Mouse (Mus musculus): Measurements from ENCODE around the gene Gm21885. TPM values are rescaled to one million over a fixed set of nuclear protein-coding genes. Genes with fewer than 3 reads are reported as not detected.

Gene Gm21885
- polyA plus RNA-seq, 1 experiment: not detected

- Histone ChIP-seq H3K27ac (ENCODE audit: insufficient read depth, low read depth, low read length) (no peak overlapping the region), H3K4me3 (ENCODE audit: insufficient read depth, low read length) (no peak overlapping the region), H3K4me1 (ENCODE audit: control insufficient read depth, insufficient read depth, low read length) (peaks cover 14% of the 10 kb centered on the region)
- no peak for TF ChIP-seq CTCF (IDR thresholded peaks at IDR 0.05; ENCODE audit: low read depth, low read length)
- no peak for TF ChIP-seq POLR2A (IDR thresholded peaks at IDR 0.05; ENCODE audit: borderline replicate concordance, low read depth, low read length)
Measured at GRCm38 (mm10) chr11:94324618-94325017, 42.9 kb downstream of the Gm21885 start.

- TF ChIP-seq POLR2A (IDR thresholded peaks at IDR 0.05; ENCODE audit: borderline replicate concordance, low read depth, low read length) (no peak), CTCF (IDR thresholded peaks at IDR 0.05; ENCODE audit: low read depth, low read length) (no peak)
- Histone ChIP-seq H3K4me3 (ENCODE audit: insufficient read depth, low read length) (no peak overlapping the region), H3K27ac (ENCODE audit: insufficient read depth, low read depth, low read length) (peak overlapping the region; percentile 13; the same call in 1 of the 2 replicates), H3K4me1 (ENCODE audit: control insufficient read depth, insufficient read depth, low read length) (peaks cover 23% of the 10 kb centered on the region)
Measured at GRCm38 (mm10) chr11:94326961-94327411, 45.3 kb downstream of the Gm21885 start.

GRCm38 (mm10) chr11:94327693-94328643 is 46.3 kb downstream of the Gm21885 start, which contains the start of gene Ankrd40:
Gene Ankrd40 (plus strand): TSS chr11:94328001.
- Histone ChIP-seq H3K27ac (ENCODE audit: insufficient read depth, low read depth, low read length) (peak within 1 kb of the TSS; percentile 81), H3K4me3 (ENCODE audit: insufficient read depth, low read length) (peak within 1 kb of the TSS; percentile 84), H3K4me1 (ENCODE audit: control insufficient read depth, insufficient read depth, low read length) (peaks cover 16% of the 10 kb centered on the region)
- no peak for TF ChIP-seq CTCF (IDR thresholded peaks at IDR 0.05; ENCODE audit: low read depth, low read length)
- no peak for TF ChIP-seq POLR2A (IDR thresholded peaks at IDR 0.05; ENCODE audit: borderline replicate concordance, low read depth, low read length)

GRCm38 (mm10) chr11:94328644-94329025 is 47.0 kb downstream of the Gm21885 start:
- Histone ChIP-seq H3K4me3 (ENCODE audit: insufficient read depth, low read length) (peak overlapping the region; percentile 84), H3K27ac (ENCODE audit: insufficient read depth, low read depth, low read length) (peak overlapping the region; percentile 81), H3K4me1 (ENCODE audit: control insufficient read depth, insufficient read depth, low read length) (peaks cover 16% of the 10 kb centered on the region)
- TF ChIP-seq POLR2A (IDR thresholded peaks at IDR 0.05; ENCODE audit: borderline replicate concordance, low read depth, low read length): no peak
- no peak for TF ChIP-seq CTCF (IDR thresholded peaks at IDR 0.05; ENCODE audit: low read depth, low read length)

- Histone ChIP-seq H3K4me1 (ENCODE audit: control insufficient read depth, insufficient read depth, low read length) (peaks cover 16% of the 10 kb centered on the region), H3K4me3 (ENCODE audit: insufficient read depth, low read length) (peak overlapping the region; percentile 84), H3K27ac (ENCODE audit: insufficient read depth, low read depth, low read length) (no peak overlapping the region)
- TF ChIP-seq POLR2A (IDR thresholded peaks at IDR 0.05; ENCODE audit: borderline replicate concordance, low read depth, low read length) (no peak), CTCF (IDR thresholded peaks at IDR 0.05; ENCODE audit: low read depth, low read length) (peak; percentile 57)
Measured at GRCm38 (mm10) chr11:94329270-94329891, 47.7 kb downstream of the Gm21885 start.

GRCm38 (mm10) chr11:94330211-94330610 is 48.5 kb downstream of the Gm21885 start:
- no peak overlapping the region for H3K27ac ChIP-seq (ENCODE audit: insufficient read depth, low read depth, low read length)
- H3K4me3 ChIP-seq (ENCODE audit: insufficient read depth, low read length): no peak overlapping the region
- H3K4me1 ChIP-seq (ENCODE audit: control insufficient read depth, insufficient read depth, low read length): peaks cover 16% of the 10 kb centered on the region
- no peak for TF ChIP-seq POLR2A (IDR thresholded peaks at IDR 0.05; ENCODE audit: borderline replicate concordance, low read depth, low read length)
- TF ChIP-seq CTCF (IDR thresholded peaks at IDR 0.05; ENCODE audit: low read depth, low read length): no peak

GRCm38 (mm10) chr11:94332726-94333125 is 51.1 kb downstream of the Gm21885 start:
- H3K4me1 ChIP-seq (ENCODE audit: control insufficient read depth, insufficient read depth, low read length): peaks cover 12% of the 10 kb centered on the region
- TF ChIP-seq CTCF (IDR thresholded peaks at IDR 0.05; ENCODE audit: low read depth, low read length) (no peak), POLR2A (IDR thresholded peaks at IDR 0.05; ENCODE audit: borderline replicate concordance, low read depth, low read length) (no peak)

GRCm38 (mm10) chr11:94334386-94334968 is 52.8 kb downstream of the Gm21885 start:
- H3K4me1 ChIP-seq (ENCODE audit: control insufficient read depth, insufficient read depth, low read length): peaks cover 11% of the 10 kb centered on the region
- no peak overlapping the region for H3K4me3 ChIP-seq (ENCODE audit: insufficient read depth, low read length)
- H3K27ac ChIP-seq (ENCODE audit: insufficient read depth, low read depth, low read length): no peak overlapping the region
- TF ChIP-seq POLR2A (IDR thresholded peaks at IDR 0.05; ENCODE audit: borderline replicate concordance, low read depth, low read length): no peak
- TF ChIP-seq CTCF (IDR thresholded peaks at IDR 0.05; ENCODE audit: low read depth, low read length): no peak

More at GRCm38 (mm10) chr11:94332726-94333125, 51.1 kb downstream of the Gm21885 start:
- H3K4me3 ChIP-seq (ENCODE audit: insufficient read depth, low read length): no peak overlapping the region
- no peak overlapping the region for H3K27ac ChIP-seq (ENCODE audit: insufficient read depth, low read depth, low read length)

Other genes with a start within 250 kb of the Gm21885 start
- 16.7 and 17.1 TPM in 2 replicates for gene Tob1, start 70.4 kb upstream of the Gm21885 start, polyA plus RNA-seq (2012; ENCODE audit: insufficient read depth, insufficient read length, missing spikeins)
- not detected in 2 replicates for gene Wfikkn2, start 35.9 kb upstream of the Gm21885 start, polyA plus RNA-seq (2012; ENCODE audit: insufficient read depth, insufficient read length, missing spikeins)
- gene Luc7l3, start 40.1 kb downstream of the Gm21885 start, polyA plus RNA-seq (2012; ENCODE audit: insufficient read depth, insufficient read length, missing spikeins): 146 and 206 TPM in 2 replicates
- gene Ankrd40, start 46.1 kb downstream of the Gm21885 start, polyA plus RNA-seq (2012; ENCODE audit: insufficient read depth, insufficient read length, missing spikeins): 43.9 and 47.6 TPM in 2 replicates
- gene Abcc3, start 111.1 kb downstream of the Gm21885 start, polyA plus RNA-seq (2012; ENCODE audit: insufficient read depth, insufficient read length, missing spikeins): 57.3 and 58.9 TPM in 2 replicates
- not detected in 2 replicates for gene Cacna1g, start 192.3 kb downstream of the Gm21885 start, polyA plus RNA-seq (2012; ENCODE audit: insufficient read depth, insufficient read length, missing spikeins)
- not detected in 2 replicates for gene Spata20, start 204.3 kb downstream of the Gm21885 start, polyA plus RNA-seq (2012; ENCODE audit: insufficient read depth, insufficient read length, missing spikeins)
- gene Epn3, start 218.1 kb downstream of the Gm21885 start, polyA plus RNA-seq (2012; ENCODE audit: insufficient read depth, insufficient read length, missing spikeins): not detected in 2 replicates
- 0.50 and 0.89 TPM in 2 replicates for gene Mycbpap, start 239.9 kb downstream of the Gm21885 start, polyA plus RNA-seq (2012; ENCODE audit: insufficient read depth, insufficient read length, missing spikeins)

Data from bone marrow macrophage, adult 2 months (primary cell).